Mouse (Mus musculus) spleen, adult 2 months (tissue): Measurements from ENCODE around the gene AL732309.1.

Experiments
- CTCF ChIP-seq: fragments of 200-500 bp; IDR thresholded peaks from 2 replicates; pipeline ENCODE4 v1.5.1; 2011; ENCODE audit warnings: mild to moderate bottlenecking, inconsistent platforms; ENCODE audit not compliant: insufficient read depth, insufficient read length, insufficient replicate concordance; ENCODE audit errors: extremely low read depth
- POLR2A ChIP-seq: fragments of 200-500 bp; IDR thresholded peaks from 2 replicates; pipeline ENCODE4 v1.6.1; 2011; ENCODE audit warnings: low read depth, low read length, inconsistent platforms

- TF ChIP-seq CTCF (no peak), POLR2A (peak; percentile 65)
Measured at GRCm38 (mm10) chr2:25271827-25272511, 25.3 kb upstream of the AL732309.1 start, which contains the start of the genes Ssna1 and Anapc2.
